Mouse (Mus musculus) testis, adult 2 months (tissue): ENCODE results near the gene Lrrc3. TPM values are rescaled to one million over a fixed set of nuclear protein-coding genes. Genes with fewer than 3 reads are reported as not detected.

ENCODE experiments used
- H3K27ac ChIP-seq: fragments of 200-500 bp; 2 replicates; pipeline ENCODE4 v1.5.1; 2012; ENCODE audit warnings: low read depth, low read length; ENCODE audit not compliant: control insufficient read depth, insufficient read depth
- H3K27me3 ChIP-seq: fragments of 200-500 bp; 2 replicates; pipeline ENCODE4 v1.6.1; 2012; ENCODE audit warnings: mild to moderate bottlenecking, low read length, moderate library complexity; ENCODE audit not compliant: control insufficient read depth, insufficient read depth
- H3K36me3 ChIP-seq: fragments of 200-500 bp; 2 replicates; pipeline ENCODE4 v1.6.1; 2012; ENCODE audit warnings: mild to moderate bottlenecking, low read length; ENCODE audit not compliant: control insufficient read depth, insufficient read depth
- H3K4me1 ChIP-seq: fragments of 200-500 bp; 2 replicates; pipeline ENCODE4 v1.6.1; 2012; ENCODE audit warnings: low read length; ENCODE audit not compliant: control insufficient read depth, insufficient read depth
- H3K4me3 ChIP-seq: fragments of 200-500 bp; 2 replicates; pipeline ENCODE4 v1.5.1; 2012; ENCODE audit warnings: low read depth, mild to moderate bottlenecking, low read length, moderate library complexity, mixed read lengths; ENCODE audit not compliant: control insufficient read depth
- CTCF ChIP-seq: fragments of 200-500 bp; IDR thresholded peaks from 2 replicates; pipeline ENCODE4 v1.5.1; 2012; ENCODE audit warnings: low read depth, mild to moderate bottlenecking, inconsistent platforms, low read length, moderate library complexity; ENCODE audit not compliant: control insufficient read depth, insufficient read depth, insufficient replicate concordance
- POLR2A ChIP-seq: fragments of 200-500 bp; IDR thresholded peaks from 2 replicates; pipeline ENCODE4 v1.6.1; 2012; ENCODE audit warnings: low read depth, mild to moderate bottlenecking, inconsistent platforms, low read length, moderate library complexity; ENCODE audit not compliant: control insufficient read depth
- polyA plus RNA-seq: library from polyadenylated mRNA; depleted of rRNA; stranded (reverse); fragments of >200 nt; gene quantifications from 2 replicates; pipeline ENCODE4 v1.2.3, GENCODE M21; 2012; rRNA removed

Lrrc3 gene
- polyA plus RNA-seq, 1 experiment, result 0.57 TPM

DNA sequence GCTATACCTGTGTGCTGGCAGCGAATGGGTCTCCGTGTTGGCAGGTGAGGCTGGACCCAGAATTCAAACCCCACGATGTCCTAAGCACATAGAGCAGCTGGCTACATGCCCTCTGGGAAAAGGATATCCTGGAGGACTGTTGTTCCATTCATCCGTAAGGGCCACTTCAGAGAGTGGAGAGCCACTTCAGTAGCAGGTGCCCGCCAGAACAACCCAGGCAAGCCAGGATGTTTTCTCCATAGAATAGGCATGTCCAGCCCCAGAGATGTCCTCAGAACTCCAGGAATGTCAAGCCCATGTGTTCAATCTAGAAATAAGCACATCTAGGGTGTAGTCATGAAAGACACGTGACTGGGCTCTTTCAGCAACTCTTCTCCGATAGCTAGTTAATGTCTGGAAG lies 32.7 kb downstream of the Lrrc3 start:
- Histone ChIP-seq H3K4me3 (no peak overlapping the region), H3K4me1 (no peaks in the 10 kb centered on the region), H3K27ac (no peak overlapping the region), H3K27me3 (no peaks in the 10 kb centered on the region), H3K36me3 (no peaks in the 10 kb centered on the region)
- TF ChIP-seq POLR2A, result no peak
- TF ChIP-seq CTCF, result no peak

DNA sequence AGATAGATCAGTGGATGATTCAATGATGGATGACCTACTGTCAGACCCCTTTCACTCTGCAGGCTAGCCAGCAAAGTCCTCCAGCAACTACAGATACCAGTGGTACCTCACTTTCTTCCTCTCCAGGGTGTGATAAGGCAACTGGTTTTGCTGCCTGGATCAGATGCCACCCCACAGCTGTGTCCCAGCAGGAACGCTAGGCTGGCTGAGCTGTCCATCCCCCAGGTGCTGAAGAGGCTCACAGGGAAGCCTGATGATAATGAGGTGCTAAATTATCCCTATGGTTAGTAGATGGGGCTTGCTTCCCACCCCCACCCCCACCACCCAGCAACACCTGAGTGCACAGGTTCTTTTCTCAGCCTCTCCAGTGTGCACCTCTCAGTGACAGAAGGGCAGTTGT lies 34.8 kb downstream of the Lrrc3 start:
- Histone ChIP-seq H3K27ac (no peak overlapping the region), H3K36me3 (no peaks in the 10 kb centered on the region), H3K4me3 (no peak overlapping the region), H3K27me3 (no peaks in the 10 kb centered on the region), H3K4me1 (no peaks in the 10 kb centered on the region)
- TF ChIP-seq CTCF, result no peak
- TF ChIP-seq POLR2A, result no peak

DNA sequence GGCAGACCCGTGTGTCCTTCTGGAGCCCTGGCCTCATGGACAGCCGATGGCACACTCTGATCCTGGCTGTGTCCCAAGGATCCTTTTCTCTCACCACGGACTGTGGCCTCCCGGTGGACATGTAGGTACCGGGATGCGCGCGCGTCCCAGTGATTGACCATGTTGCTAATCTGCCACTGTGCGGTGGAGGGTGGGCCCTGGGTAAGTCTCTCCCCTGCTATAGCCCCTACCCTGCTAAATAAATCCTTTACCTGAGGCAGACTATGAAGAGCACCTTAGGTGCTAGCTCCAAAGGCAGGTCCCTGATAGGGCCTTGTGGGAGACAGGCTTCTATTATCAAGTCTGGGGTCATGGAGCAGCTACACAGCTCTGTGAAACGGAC lies 37.6 kb downstream of the Lrrc3 start:
- Histone ChIP-seq H3K4me1 (no peaks in the 10 kb centered on the region), H3K4me3 (peak overlapping the region; percentile 3; the same call in 1 of the 2 replicates), H3K36me3 (no peaks in the 10 kb centered on the region), H3K27me3 (no peaks in the 10 kb centered on the region), H3K27ac (no peak overlapping the region)
- TF ChIP-seq CTCF (no peak), POLR2A (no peak)

DNA sequence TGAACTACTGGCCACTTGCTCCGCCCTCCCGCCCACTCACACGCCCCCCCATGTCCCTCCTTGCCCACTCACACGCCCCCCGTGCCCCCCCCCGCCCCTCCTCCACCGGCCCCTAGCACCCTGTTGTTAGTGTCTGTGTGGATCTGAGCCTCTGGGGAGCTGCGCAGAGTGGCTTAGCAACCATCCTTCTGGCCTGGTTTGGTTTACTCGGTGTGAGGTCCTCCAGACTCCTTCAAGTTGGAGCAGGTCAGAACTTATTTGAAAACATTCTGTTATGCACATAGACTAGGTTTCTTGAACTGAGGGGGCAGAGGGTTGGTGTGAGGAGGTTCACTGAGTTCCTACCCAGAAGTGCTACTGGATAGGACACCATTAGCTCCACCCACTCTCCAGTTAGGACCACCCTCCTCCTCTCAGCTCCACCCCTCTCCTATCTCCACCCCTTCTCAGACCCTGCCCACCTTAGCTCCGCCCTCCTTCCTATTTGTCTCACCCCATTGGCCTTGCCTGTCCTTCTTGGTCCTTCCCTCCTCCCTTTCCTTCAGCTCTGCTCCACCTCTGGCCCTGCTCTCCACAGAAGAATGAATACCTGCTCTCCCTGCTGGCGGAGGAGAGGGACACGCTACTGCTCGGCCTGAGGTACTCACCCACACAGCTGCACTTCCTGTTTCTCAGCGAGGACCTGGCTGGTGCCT lies 38.1 kb downstream of the Lrrc3 start:
- Histone ChIP-seq H3K27ac (no peak overlapping the region), H3K27me3 (no peaks in the 10 kb centered on the region), H3K4me1 (no peaks in the 10 kb centered on the region), H3K36me3 (no peaks in the 10 kb centered on the region), H3K4me3 (peak overlapping the region; percentile 3; the same call in 1 of the 2 replicates)
- TF ChIP-seq POLR2A, result no peak
- TF ChIP-seq CTCF, result no peak

DNA sequence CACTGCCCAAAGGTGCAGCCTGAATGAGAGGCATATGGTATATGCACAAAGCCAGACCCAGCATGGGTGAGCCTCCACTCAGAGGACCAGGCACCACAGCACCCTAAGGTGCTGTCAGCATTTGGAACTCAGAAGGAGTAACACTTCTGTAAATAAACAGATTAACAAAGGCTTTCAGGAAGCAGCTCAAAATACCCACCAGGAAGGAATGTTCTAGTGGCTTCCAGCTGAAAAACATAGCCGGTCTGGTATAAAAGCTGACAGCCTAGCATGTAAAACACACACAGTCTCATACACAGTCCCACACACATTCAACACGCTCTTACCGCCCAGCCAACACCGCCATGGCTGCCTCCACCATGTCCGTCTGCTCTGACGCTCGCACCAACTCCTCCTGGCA lies 40.7 kb downstream of the Lrrc3 start, which contains the start of gene Gm3285:
TSS of gene Gm3285 (plus strand) at position 301 of the 400 bp plus-strand sequence.
- Histone ChIP-seq H3K27me3 (no peaks in the 10 kb centered on the region), H3K27ac (no peak within 1 kb of the TSS), H3K4me3 (no peak within 1 kb of the TSS), H3K36me3 (no peaks in the 10 kb centered on the region), H3K4me1 (no peaks in the 10 kb centered on the region)
- TF ChIP-seq CTCF, result no peak
- no peak for TF ChIP-seq POLR2A

DNA sequence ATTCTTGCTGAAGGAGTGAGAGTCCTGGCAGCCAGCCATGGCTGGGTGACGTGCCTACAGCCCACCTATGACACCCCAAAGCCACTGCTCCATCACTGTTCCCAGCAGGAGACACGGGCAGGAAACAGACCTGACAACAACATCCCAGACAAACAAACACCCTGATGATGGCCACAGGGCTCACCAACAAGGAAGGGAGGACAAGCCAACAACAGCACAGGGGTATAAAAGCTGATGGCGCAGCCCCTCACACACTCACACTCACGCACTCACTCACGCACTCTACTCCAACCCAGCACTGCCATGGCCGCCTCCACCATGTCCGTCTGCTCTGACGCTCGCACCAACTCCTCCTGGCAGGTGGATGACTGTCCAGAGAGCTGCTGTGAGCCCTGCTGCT lies 49.8 kb downstream of the Lrrc3 start, which contains the start of gene Gm10318:
TSS of gene Gm10318 (plus strand) at position 301 of the 400 bp plus-strand sequence.
- Histone ChIP-seq H3K36me3 (no peaks in the 10 kb centered on the region), H3K4me3 (no peak within 1 kb of the TSS), H3K4me1 (no peaks in the 10 kb centered on the region), H3K27ac (no peak within 1 kb of the TSS), H3K27me3 (no peaks in the 10 kb centered on the region)
- TF ChIP-seq CTCF, result no peak
- TF ChIP-seq POLR2A, result no peak

Other genes starting within 250 kb of the Lrrc3 start
- gene Tspear, start 216.0 kb downstream of the Lrrc3 start, polyA plus RNA-seq, result 0.07 and 0.73 TPM in 2 replicates
- not detected in 2 replicates for gene Gm19402, start 211.8 kb downstream of the Lrrc3 start, polyA plus RNA-seq
- gene Gm9508, start 205.3 kb downstream of the Lrrc3 start, polyA plus RNA-seq, result not detected in 2 replicates
- gene Gm10272, start 195.9 kb downstream of the Lrrc3 start, polyA plus RNA-seq, result not detected in 2 replicates
- not detected in 2 replicates for gene Gm10024, start 191.1 kb downstream of the Lrrc3 start, polyA plus RNA-seq
- gene Gm10142, start 186.7 kb downstream of the Lrrc3 start, polyA plus RNA-seq, result not detected in 2 replicates
- not detected in 2 replicates for gene Krtap12-1, start 181.9 kb downstream of the Lrrc3 start, polyA plus RNA-seq
- gene Gm10100, start 176.1 kb downstream of the Lrrc3 start, polyA plus RNA-seq, result not detected in 2 replicates
- not detected in 2 replicates for gene Gm18596, start 159.9 kb downstream of the Lrrc3 start, polyA plus RNA-seq
- gene Gm9736, start 151.2 kb downstream of the Lrrc3 start, polyA plus RNA-seq, result not detected in 2 replicates
- not detected in 2 replicates for gene Gm3233, start 142.9 kb downstream of the Lrrc3 start, polyA plus RNA-seq
- gene Gm3238, start 131.2 kb downstream of the Lrrc3 start, polyA plus RNA-seq, result not detected in 2 replicates
- not detected in 2 replicates for gene Gm7138, start 125.6 kb downstream of the Lrrc3 start, polyA plus RNA-seq
- gene Gm3250, start 120.0 kb downstream of the Lrrc3 start, polyA plus RNA-seq, result not detected in 2 replicates
- gene Gm7137, start 114.3 kb downstream of the Lrrc3 start, polyA plus RNA-seq, result not detected in 2 replicates
- gene Gm9639, start 107.5 kb downstream of the Lrrc3 start, polyA plus RNA-seq, result not detected in 2 replicates
- gene Gm19668, start 103.4 kb downstream of the Lrrc3 start, polyA plus RNA-seq, result not detected in 2 replicates
- not detected in 2 replicates for gene Gm9507, start 90.7 kb downstream of the Lrrc3 start, polyA plus RNA-seq
- gene Gm2696, start 87.9 kb downstream of the Lrrc3 start, polyA plus RNA-seq, result not detected in 2 replicates
- gene Krtap10-4, start 75.4 kb downstream of the Lrrc3 start, polyA plus RNA-seq, result 1.2 and 1.4 TPM in 2 replicates
- not detected in 2 replicates for gene Krtap10-10, start 66.6 kb downstream of the Lrrc3 start, polyA plus RNA-seq
- not detected in 2 replicates for gene Gm36176, start 55.7 kb downstream of the Lrrc3 start, polyA plus RNA-seq
- gene Gm10318, start 49.7 kb downstream of the Lrrc3 start, polyA plus RNA-seq, result not detected in 2 replicates
- not detected in 2 replicates for gene Gm3285, start 40.6 kb downstream of the Lrrc3 start, polyA plus RNA-seq
- gene Trpm2, start 68.0 kb upstream of the Lrrc3 start, polyA plus RNA-seq, result 0.17 and 0.30 TPM in 2 replicates
- gene 1810043G02Rik, start 76.0 kb upstream of the Lrrc3 start, polyA plus RNA-seq, result 61.7 and 72.6 TPM in 2 replicates
- gene Pfkl, start 107.5 kb upstream of the Lrrc3 start, polyA plus RNA-seq, result 16.3 and 18.3 TPM in 2 replicates
- gene Dnmt3l, start 139.4 kb upstream of the Lrrc3 start, polyA plus RNA-seq, result 15.7 and 16.2 TPM in 2 replicates
- gene Aire, start 141.1 kb upstream of the Lrrc3 start, polyA plus RNA-seq, result 1.7 and 1.8 TPM in 2 replicates
- 2.2 and 3.1 TPM in 2 replicates for gene Icosl, start 166.8 kb upstream of the Lrrc3 start, polyA plus RNA-seq